Mouse (Mus musculus): Measurements from ENCODE around the gene Larp4b. TPM values are rescaled to one million over a fixed set of nuclear protein-coding genes. Genes with fewer than 3 reads are reported as not detected.

Larp4b gene
- total RNA-seq, 2 experiments from 2014 or later, result 74.6 to 77.8 TPM

DNA sequence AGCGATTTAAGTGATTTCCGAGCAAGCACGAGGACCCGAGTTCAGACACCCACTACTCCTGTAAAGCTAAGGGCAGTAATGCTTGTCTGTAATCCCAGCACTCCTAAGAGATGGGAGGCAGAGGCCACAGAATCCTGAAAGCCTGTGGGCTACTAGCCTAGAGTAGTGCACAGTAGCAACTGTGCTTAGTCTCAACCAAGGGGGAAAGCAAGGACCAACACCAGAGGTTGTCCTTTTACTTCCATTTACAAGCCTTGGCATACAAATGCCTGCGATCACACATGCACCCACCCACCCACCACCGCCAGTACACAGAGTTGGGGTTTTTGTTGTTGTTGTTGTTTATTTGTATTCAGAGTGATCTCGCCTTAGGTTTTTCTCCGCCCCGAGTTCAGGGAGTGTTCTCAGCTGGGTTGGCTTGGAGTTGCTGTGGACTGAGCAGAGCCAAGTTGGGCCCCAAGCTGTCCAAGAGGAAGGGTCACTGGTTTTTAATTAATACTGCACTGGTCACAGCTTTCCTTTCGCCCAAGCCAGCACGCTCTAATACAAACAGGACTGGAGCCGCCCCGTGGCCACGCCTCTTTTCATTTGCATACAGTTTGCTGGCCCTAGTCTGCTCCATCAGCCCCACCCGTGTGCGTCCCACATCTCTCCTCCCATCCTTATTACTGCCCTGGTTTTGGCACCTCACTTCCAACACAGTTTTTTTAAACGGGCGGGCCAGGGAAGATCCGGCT lies 105.2 kb downstream of the Larp4b start:
- intact Hi-C loops (cut with DNase I), result no loop called here
- DNase-seq (ENCODE audit: low spot score in 2 of 2), result no peak

DNA sequence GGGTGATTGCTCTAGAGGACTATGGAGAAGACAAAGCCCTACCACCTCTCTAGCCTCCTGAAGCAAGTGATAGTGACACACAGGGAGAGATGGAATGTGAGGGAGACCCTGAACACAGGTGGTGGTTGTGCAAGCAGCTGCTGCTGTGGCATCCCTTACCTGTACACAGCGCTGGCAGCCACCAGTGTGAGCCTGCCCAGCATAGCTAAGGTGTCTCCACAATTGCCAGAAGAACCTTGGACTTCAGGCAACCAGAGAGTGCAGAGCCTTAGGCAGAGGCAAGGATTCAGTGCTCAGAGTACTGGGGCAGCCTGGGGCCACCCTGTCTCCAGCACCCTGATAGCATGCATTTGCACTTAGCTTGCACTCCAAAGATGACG lies 105.8 kb downstream of the Larp4b start:
- no peak for DNase-seq (ENCODE audit: low spot score in 2 of 2)
- intact Hi-C loops (cut with DNase I), result no loop called here

DNA sequence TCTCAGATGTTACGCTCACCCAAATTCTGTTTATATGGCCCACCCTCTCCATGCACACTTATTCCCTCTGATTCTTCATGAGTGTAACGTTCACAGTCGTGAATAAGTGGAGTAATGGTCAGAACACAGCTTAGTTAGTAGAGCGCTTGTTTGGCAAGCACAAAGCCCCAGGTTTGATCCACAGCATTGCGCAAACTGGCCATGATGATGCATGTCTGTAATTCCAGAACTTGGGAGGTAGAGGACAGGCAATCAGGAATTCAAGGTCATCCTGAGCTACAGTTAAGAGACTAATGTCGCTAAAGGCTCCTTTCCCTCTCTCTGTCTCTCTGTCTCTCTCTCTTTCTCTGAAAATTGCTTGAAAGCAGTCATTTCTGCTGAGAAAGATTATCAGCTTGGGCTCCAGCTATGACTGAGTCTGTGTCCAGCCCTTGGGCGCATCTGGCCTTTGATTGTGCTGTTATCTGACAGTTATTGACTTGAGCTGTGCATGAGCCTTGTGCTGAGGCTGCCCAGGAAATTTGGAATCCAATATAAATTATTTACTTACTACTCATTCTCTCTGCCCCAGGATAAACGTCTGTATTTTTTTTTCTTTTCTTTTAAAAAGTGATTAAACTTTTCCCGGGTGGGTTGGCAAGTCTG lies 129.2 kb downstream of the Larp4b start:
- intact Hi-C loops (cut with DNase I), result no loop called here
- DNase-seq (ENCODE audit: low spot score in 2 of 2), result no peak

Other genes with a start within 250 kb of the Larp4b start
- 100 to 1,000 TPM in 1 of 2 experiments, 10 to 100 TPM in 1; 97.1 to 102 TPM for gene Wdr37, start 222.0 kb upstream of the Larp4b start, total RNA-seq (2021)
- 10 to 100 TPM; 41.2 to 41.3 TPM for gene Idi1, start 208.4 kb upstream of the Larp4b start, total RNA-seq (2021)
- not detected for gene Gm9745, start 145.7 kb upstream of the Larp4b start, total RNA-seq (2021)
- gene Idi2, start 141.0 kb upstream of the Larp4b start, total RNA-seq (2021), result under 1 TPM in 1 of 2 experiments, not detected in 1; 0.16 TPM
- gene Gtpbp4, start 97.8 kb upstream of the Larp4b start, total RNA-seq (2021), result 10 to 100 TPM; 39.0 to 39.2 TPM
- 10 to 100 TPM; 73.4 to 74.0 TPM for gene Dip2c, start 182.6 kb downstream of the Larp4b start, total RNA-seq (2021)